Mouse (Mus musculus): ENCODE results near the gene Pip5k1b.

DNA sequence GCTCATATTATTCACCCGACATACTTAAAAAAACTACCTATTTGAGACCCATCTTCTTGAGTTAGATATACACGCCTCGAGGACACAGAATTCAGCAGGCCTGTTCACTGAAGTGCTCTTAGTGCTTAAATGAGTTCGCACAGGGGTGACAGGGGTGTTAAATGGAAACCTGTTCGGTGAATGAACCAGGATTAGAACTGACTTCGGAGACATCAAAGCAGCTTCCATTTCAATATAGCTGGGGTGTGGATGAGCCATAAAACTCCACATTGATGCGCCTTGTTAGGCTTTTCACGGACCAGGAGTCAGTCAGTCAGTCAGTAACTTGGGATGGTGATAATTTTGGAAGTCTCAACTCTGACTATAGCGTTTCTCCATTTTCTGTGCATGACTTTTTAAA is 34.5 kb downstream of the Pip5k1b start:
- TF ChIP-seq CTCF (IDR thresholded peaks at IDR 0.05; ENCODE audit: borderline replicate concordance, insufficient read depth, low read depth, low read length) (no peak), POLR2A (IDR thresholded peaks at IDR 0.05; ENCODE audit: borderline replicate concordance, insufficient read depth, low read length) (no peak)

Data from cerebellum, adult 2 months (tissue).